Mouse (Mus musculus): ENCODE results near the gene C8a.

DNA sequence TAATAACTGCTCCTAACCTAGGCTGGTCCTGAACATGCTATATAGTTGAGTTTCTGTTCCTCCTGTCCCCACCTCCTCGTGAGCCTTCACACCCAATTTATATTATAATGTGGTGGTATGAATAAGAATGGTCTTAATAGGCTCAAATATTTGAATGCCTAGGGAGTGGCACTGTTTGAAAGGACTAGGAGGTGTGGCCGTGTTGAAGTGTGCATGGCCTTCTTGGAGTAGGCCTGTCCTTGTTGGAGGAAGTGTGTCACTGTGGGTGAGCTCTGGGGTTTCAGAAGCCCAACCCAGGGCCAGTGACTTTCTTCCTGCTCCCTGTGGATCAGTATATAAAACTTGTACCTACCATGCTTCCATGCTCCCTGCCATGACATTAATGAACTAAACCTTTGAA, 62.6 kb downstream of the C8a start:
- TF ChIP-seq CTCF (IDR thresholded peaks at IDR 0.05; ENCODE audit: low read depth, low read length) (no peak), TAL1 (conservative IDR thresholded peaks at IDR 0.05; ENCODE audit: low read depth, low read length) (no peak), POLR2AphosphoS5 (IDR thresholded peaks at IDR 0.05; ENCODE audit: insufficient replicate concordance, low read depth, low read length) (no peak)
